Mouse (Mus musculus): Measurements from ENCODE around the gene Esm1. TPM values are rescaled to one million over a fixed set of nuclear protein-coding genes. Genes with fewer than 3 reads are reported as not detected.

Esm1 gene
- polyA plus RNA-seq (2012; rRNA removed): 1.0 and 1.2 TPM in 2 replicates

GRCm38 (mm10) chr13:113209624-113210023, at the start of gene Esm1:
Gene Esm1, plus strand, starts transcription at chr13:113209659.

GRCm38 (mm10) chr13:113225811-113226210, 16.4 kb downstream of the Esm1 start, which contains the start of gene Gzmk:
Gene Gzmk, minus strand, starts transcription at chr13:113225908.

Other genes with a start within 250 kb of the Esm1 start
- gene Ccno, start 221.9 kb upstream of the Esm1 start, polyA plus RNA-seq (2012; rRNA removed): 56.9 and 58.4 TPM in 2 replicates
- 0.21 and 0.39 TPM in 2 replicates for gene Mcidas, start 215.8 kb upstream of the Esm1 start, polyA plus RNA-seq (2012; rRNA removed)
- gene Cdc20b, start 174.5 kb upstream of the Esm1 start, polyA plus RNA-seq (2012; rRNA removed): 0.16 and 0.31 TPM in 2 replicates
- 4.3 and 6.0 TPM in 2 replicates for gene Gpx8, start 163.2 kb upstream of the Esm1 start, polyA plus RNA-seq (2012; rRNA removed)
- gene Gzma, start 108.7 kb upstream of the Esm1 start, polyA plus RNA-seq (2012; rRNA removed): 0.19 TPM in 1 of 2 replicates, not detected in the other
- gene Gzmk, start 16.2 kb downstream of the Esm1 start, polyA plus RNA-seq (2012; rRNA removed): not detected in 2 replicates
- gene BC067074, start 83.5 kb downstream of the Esm1 start, polyA plus RNA-seq (2012; rRNA removed): 2.8 and 3.7 TPM in 2 replicates

Measured in ovary, adult 2 months (tissue).